Mouse (Mus musculus): ENCODE data around the gene Hipk2.

Gene Hipk2

GRCm38 (mm10) chr6:38795096-38795816, 80.7 kb downstream of the Hipk2 start:
- no peak for DNase-seq (ENCODE audit: low read depth, low spot score)

- no peak for DNase-seq (ENCODE audit: low read depth, low spot score)
Measured at GRCm38 (mm10) chr6:38792966-38793365, 83.0 kb downstream of the Hipk2 start.

GRCm38 (mm10) chr6:38789221-38789810, 86.6 kb downstream of the Hipk2 start:
- no peak for DNase-seq (ENCODE audit: low read depth, low spot score)

DNA sequence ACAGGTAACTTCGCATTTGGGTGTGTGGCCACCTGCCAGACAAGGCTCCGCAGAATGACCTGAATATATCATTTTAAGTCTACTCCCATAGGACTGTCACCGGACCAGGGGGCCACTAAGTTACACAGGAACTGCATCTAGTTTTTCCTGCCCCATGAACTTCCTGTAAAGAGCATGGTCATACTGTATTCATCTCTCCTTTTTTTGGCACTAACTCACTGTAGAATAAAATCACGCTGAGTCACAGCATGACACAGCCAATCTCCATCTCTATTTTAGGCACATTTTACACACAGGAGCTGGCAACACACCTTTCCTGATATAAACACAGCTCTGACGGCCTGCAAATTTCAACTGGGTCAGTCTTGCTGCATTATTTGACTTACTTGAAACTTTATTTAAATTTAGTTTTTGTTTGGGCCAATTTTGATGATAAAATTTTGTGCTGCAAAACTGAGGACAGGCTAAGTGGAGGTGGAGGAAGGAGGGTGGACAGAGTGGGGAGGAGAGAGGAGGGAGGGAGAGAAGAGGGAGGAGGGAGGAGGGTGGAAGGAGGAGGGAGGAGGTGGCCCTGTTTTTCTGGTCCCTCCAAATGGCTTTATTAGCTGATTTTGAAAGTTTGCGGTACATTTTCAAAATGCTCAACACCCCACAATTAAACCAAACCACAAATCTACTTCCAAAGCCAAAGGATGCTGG, 88.0 kb downstream of the Hipk2 start:
- DNase-seq (ENCODE audit: low read depth, low spot score) = peak; percentile 77

DNA sequence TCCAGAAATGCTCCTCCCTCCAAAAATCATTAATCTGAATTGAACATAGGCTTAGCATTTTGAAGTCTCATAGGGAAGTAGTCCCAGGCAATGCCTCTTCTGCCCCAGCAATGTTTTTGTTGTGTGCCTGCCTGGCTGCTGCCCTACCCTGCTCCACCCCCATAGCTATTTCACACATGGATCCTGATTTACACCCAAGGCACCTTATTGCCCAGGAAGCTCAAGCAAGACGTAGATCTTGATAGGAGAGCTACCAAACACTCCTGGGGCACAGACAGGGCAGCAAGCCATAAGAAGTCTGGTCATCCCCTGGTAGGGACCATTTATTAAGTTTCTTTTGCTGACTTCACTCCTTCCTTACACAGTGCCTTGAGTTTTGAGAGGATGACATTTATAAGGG, 88.8 kb downstream of the Hipk2 start:
- no peak for DNase-seq (ENCODE audit: low read depth, low spot score)

GRCm38 (mm10) chr6:38785747-38786146, 90.2 kb downstream of the Hipk2 start:
- DNase-seq (ENCODE audit: low read depth, low spot score) = no peak

- no peak for DNase-seq (ENCODE audit: low read depth, low spot score)
Measured at GRCm38 (mm10) chr6:38779411-38779810, 96.6 kb downstream of the Hipk2 start.

GRCm38 (mm10) chr6:38778887-38779286, 97.1 kb downstream of the Hipk2 start:
- DNase-seq (ENCODE audit: low read depth, low spot score) = peak; percentile 54

GRCm38 (mm10) chr6:38776000-38776584, 99.9 kb downstream of the Hipk2 start:
- DNase-seq (ENCODE audit: low read depth, low spot score) = no peak

GRCm38 (mm10) chr6:38772836-38773518, 103.0 kb downstream of the Hipk2 start:
- DNase-seq (ENCODE audit: low read depth, low spot score) = no peak

- DNase-seq (ENCODE audit: low read depth, low spot score) = no peak
Measured at GRCm38 (mm10) chr6:38771061-38771667, 104.8 kb downstream of the Hipk2 start.

- DNase-seq (ENCODE audit: low read depth, low spot score) = no peak
Measured at GRCm38 (mm10) chr6:38769627-38770026, 106.3 kb downstream of the Hipk2 start.

GRCm38 (mm10) chr6:38762588-38763265, 113.2 kb downstream of the Hipk2 start:
- DNase-seq (ENCODE audit: low read depth, low spot score) = no peak

DNA sequence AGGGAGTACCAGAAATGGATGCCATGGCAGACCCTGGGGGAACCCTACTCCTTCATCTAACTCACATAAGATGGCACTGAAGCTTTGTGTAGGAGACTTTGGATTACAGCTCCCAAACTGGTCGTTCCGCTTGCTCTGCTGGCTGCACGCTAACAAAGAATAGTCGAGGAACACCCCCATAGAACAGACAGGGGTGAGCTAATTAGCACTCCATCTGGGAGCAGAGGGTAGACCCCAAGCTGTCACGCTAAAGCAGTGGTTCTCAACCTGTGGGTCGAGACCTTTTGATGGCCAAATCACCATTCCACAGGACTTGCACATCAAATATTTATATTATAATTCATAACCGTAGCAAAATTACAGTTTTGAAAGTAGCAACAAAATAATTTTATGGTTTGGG, 114.0 kb downstream of the Hipk2 start:
- no peak for DNase-seq (ENCODE audit: low read depth, low spot score)

DNA sequence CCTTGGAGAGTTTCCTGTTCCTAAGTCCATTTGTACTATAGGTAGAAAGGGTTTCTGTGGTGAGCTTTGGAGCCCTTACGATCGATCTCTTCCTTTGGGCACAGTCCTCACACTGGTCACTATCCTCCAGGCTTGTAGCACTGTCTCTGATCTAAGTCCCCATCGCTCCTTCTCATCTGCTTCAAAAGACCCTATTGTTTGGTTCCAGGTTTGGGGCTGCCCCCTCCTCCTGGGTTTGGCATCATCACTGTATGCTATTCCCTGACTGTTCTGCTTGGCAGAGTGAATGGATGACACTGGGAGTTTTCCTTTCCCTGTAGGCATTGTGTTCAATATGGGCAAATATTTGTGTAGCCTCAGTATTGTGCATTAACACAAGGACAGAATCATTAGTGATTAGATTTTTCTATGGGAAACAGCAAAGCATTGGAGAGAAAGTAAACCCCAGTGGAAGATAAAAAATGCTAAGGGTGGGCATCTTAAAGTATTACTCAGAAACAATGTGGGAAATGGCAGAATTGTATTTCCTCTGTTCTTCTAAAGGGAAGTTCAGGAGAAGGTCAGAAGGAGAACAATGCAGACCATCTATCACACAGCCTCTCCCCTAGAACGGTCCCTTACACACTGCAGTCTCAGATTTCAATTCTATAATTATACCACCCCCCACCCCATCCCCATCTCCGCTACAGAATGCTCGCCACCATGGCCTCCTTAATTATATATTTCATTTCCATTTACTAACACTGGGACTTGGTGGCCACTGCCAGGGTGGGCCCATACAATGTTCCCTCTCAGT, 114.9 kb downstream of the Hipk2 start:
- DNase-seq (ENCODE audit: low read depth, low spot score) = no peak

DNA sequence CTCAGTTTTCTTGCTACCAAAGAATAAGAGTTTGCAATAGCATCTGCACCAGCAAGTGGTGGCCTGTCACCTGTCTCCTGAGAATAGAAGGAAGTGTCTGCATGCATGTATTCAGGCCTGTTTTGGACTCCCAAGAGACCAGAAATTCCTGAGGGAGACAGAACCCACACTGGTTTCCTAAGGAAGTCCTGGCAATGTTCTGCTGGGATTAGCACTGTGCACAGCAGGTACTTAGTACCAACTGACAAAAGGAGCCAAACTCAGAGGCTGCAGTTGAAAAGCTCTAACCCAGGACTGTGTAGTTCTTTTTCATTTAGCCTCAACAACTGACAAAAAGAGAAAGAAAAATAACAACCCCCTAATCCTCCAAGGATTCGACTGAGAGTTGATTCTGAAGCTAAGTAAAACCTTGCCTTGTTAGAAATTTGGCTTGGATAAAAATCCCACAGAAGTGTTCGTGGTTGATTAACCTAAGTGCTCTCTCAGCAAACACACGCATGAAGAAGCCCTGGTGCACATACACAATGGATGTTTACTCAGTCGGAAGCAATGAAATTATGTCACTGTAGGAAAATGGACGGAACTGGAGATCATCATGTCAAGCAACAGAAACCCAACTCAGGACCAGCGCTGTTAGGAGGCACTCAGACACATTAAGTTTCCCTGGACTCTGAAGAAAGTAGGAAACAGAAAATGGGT, 115.9 kb downstream of the Hipk2 start:
- no peak for DNase-seq (ENCODE audit: low read depth, low spot score)

DNA sequence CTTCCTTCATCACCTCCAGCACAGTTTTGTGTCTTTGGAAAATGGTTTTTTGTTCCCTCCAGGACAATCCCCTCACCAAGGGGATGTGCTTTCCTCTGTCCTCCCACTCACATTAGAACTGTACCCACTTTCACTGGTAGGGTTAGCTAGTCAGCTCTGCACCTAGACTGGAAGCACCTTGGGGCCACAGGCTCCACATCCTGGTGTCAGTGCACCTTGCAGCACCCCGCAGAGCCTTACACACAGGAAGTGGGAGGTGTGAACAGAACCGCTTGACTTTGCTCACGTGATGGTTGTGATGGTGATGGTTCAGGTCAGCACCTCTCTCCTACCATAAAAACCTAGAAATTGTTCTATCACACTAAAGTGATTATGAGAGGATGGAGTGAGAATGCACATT, 116.8 kb downstream of the Hipk2 start:
- no peak for DNase-seq (ENCODE audit: low read depth, low spot score)

DNA sequence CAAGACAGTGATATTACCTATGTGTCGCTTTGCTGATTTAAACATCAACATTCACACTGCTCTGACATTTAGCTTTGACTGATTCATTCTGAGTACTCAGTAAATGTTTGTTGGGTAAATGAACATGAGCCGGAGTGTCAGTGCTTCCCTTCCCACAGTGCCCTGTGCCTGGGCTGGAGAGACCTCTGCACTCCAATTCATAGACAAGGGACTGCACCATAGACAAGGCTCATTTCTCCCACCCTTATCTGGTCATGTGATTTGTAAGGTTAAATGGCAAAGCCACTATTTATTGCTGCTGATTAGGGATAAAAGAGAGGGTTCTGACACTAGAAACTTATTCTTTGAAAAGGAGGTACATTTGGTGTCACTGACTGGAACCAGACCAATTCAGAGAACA, 118.4 kb downstream of the Hipk2 start:
- no peak for DNase-seq (ENCODE audit: low read depth, low spot score)

- DNase-seq (ENCODE audit: low read depth, low spot score) = no peak
Measured at GRCm38 (mm10) chr6:38756968-38757367, 119.0 kb downstream of the Hipk2 start.

Measured in c-Kit-negative CD71-positive TER-119-positive erythroid progenitor cells, embryonic 14.5 days (primary cell).